ENCODE assay signal across 17 mouse cellular contexts in the genomic region with DNA sequence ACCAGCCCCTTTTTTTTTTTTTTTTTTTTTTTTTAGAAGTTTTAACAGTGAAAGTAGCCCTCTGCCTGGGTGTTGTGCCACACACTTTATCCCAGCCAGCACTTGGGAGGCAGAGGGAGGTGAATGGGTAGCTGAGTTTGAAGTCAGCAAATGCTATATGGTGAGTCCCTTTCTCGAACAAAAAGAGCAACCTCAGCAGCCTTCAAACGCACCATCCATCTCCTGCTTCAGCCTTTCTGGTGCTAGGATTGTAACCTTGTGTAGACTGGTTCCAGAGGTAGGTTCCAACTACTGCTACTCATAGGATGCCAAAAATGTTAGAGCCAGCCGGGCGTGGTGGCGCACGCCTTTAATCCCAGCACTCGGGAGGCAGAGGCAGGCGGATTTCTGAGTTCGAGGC.
"Had no signal": no experiment of that assay in that cellular context is flagged by ENCODE, and none has a peak within 500 bp of the region (broad histone marks: within the 10 kb centered on the region; RNA-seq: fewer than 3 reads in every experiment).

No protein-coding gene starts in this region.

- H3K9me3 ChIP-seq: liver, embryonic 15.5 days; lung, embryonic 15.5 days; midbrain, embryonic 10.5 days; midbrain, embryonic 12.5 days; neural tube, embryonic 12.5 days; stomach, embryonic 15.5 days had no signal

- H3K4me3 ChIP-seq: liver, embryonic 15.5 days had no signal

- H3K27ac ChIP-seq: liver, embryonic 15.5 days; midbrain, embryonic 12.5 days; neural tube, embryonic 12.5 days; stomach, postnatal 0 days had no signal

- DNase-seq: liver, postnatal 0 days; lung, postnatal 14 days; lung, postnatal 36 days; midbrain, embryonic 14.5 days; right cerebral cortex, postnatal 25 days; right cerebral cortex, postnatal 4 days; spleen, adult 18-20 months; thymus, adult 2 months; thymus, postnatal 25 days; thymus, postnatal 4 days had no signal

- H3K9ac ChIP-seq: liver, postnatal 0 days; lung, embryonic 15.5 days; neural tube, embryonic 12.5 days; stomach, embryonic 15.5 days had no signal

- H3K27me3 ChIP-seq: liver, embryonic 15.5 days; lung, embryonic 15.5 days; midbrain, embryonic 12.5 days; neural tube, embryonic 12.5 days; stomach, embryonic 15.5 days had no signal
